Mouse (Mus musculus): ENCODE results near the gene Lcn8.

- TF ChIP-seq CTCF (IDR thresholded peaks at IDR 0.05; ENCODE audit: low read depth) (no peak), EP300 (IDR thresholded peaks at IDR 0.05; ENCODE audit: low read depth) (no peak)
Measured at GRCm38 (mm10) chr2:25698696-25699095, 45.8 kb downstream of the Lcn8 start.
